Mouse (Mus musculus) bone marrow, adult 2 months (tissue): ENCODE data around the gene Zfp560.

Source experiments
- CTCF ChIP-seq: fragments of 200-500 bp; IDR thresholded peaks from 2 replicates; pipeline ENCODE4 v1.5.1; 2011; ENCODE audit warnings: low read length, control low read depth; ENCODE audit not compliant: control insufficient read depth, insufficient read depth
- POLR2A ChIP-seq: fragments of 200-500 bp; IDR thresholded peaks from 2 replicates; pipeline ENCODE4 v1.6.1; 2011; ENCODE audit warnings: low read depth, mild to moderate bottlenecking, control low read depth, low read length, borderline replicate concordance; ENCODE audit not compliant: control insufficient read depth

DNA sequence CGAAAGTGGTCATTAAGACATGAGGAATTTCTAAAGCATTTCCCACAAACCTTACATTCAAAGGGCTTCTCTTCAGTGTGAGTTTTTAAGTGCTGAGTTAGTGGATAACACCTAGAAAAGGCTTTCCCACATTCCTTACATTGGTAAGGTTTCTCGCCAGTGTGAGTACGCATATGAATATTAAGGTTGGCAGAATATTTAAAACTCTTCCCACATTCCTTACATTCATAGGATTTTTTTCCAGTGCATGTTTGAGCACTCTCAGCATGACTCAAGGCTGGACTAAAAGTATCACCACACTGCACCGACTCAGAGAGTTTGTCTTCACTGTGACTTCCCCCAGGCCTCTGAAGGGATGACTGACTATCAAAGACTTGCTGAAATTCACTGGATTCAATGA, 36.5 kb downstream of the Zfp560 start:
- TF ChIP-seq CTCF: no peak
- TF ChIP-seq POLR2A: no peak
